Mouse (Mus musculus) G1E (cell line): ENCODE data around the gene Ambra1.

Experiments used
- CTCF ChIP-seq: IDR thresholded peaks from 2 replicates; pipeline ENCODE4 v1.5.1; 2012; ENCODE audit warnings: low read depth, low read length, inconsistent platforms, mixed read lengths
- GATA1 ChIP-seq: IDR thresholded peaks from 2 replicates; pipeline ENCODE4 v1.6.1; 2012; ENCODE audit warnings: borderline replicate concordance, low read length, inconsistent platforms, mixed read lengths
- GATA2 ChIP-seq: IDR thresholded peaks from 2 replicates; pipeline ENCODE4 v1.6.1; 2012; ENCODE audit warnings: low read depth, low read length, inconsistent platforms, borderline replicate concordance
- TAL1 ChIP-seq: conservative IDR thresholded peaks from 2 replicates; pipeline ENCODE4 v1.6.1; 2012; ENCODE audit warnings: low read depth, low read length, inconsistent platforms, mixed read lengths

- TF ChIP-seq GATA2 (no peak), CTCF (no peak), TAL1 (no peak), GATA1 (no peak)
These were observed 122.7 kb downstream of the Ambra1 start for GRCm38 (mm10) chr2:91852446-91853191.
